Mouse (Mus musculus): ENCODE results near the gene Rem1.
"Not testable (repeated sequence)": the region's sequence is repeated elsewhere in the genome, so short reads cannot be mapped to it uniquely, and the experiment has no call there.

Rem1 gene

DNA sequence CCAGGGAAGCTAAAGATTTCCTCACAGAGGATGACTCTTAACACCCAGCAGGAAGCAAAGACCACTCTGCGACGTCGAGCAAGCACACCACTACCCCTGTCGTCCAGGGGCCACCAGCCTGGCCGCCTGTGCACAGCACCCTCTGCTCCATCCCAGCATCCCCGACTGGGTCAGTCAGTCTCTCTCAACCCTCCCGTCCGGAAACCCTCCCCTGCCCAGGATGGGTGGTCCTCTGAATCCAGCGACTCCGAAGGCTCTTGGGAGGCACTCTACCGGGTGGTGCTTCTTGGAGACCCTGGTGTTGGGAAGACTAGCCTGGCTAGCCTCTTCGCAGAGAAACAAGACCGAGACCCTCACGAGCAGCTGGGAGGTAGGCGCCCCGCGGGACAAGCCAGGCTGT, 1.3 kb downstream of the Rem1 start:
- in situ Hi-C loops (cut with MseI, MboI) = no loop called here

DNA sequence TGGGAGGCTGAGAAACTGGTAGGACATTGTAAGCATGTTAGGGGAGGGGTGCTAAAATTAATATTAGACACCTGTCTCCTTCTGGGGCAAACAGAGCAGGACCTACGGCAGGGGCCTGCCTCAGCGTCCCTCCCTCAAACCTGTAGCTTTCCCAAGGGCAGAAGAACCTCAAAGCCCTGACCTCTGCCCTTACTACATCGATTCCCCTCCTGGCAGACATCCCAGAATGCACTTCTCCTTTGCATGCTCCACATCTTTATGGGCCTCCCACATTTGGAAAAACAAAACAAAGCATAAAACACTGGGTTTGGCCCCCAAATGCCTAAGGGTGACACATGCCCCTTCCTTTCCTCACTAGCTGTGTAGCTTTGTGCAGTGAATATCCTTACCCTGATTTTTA, 2.5 kb downstream of the Rem1 start:
- in situ Hi-C loops (cut with MseI, MboI) = no loop called here

DNA sequence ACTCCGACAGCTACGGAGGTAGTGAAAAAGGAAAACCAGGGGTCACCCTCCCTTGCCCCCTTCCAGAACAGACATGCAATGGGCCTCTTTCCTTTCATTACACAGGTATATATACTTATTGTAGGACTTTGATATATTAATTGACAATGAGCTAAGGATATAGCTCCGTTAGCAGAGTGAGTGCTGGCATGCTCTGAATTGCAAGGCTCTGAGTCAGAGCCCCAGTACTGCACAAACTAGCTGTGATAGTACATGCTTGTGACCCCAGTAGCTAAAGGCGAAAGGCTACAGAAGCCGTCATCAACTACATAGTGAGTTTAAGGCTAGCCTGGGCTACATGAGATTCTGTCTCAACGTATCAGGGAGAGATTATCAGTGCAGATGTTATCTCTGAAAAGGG, 3.2 kb downstream of the Rem1 start:
- in situ Hi-C loops (cut with MseI, MboI) = no loop called here

DNA sequence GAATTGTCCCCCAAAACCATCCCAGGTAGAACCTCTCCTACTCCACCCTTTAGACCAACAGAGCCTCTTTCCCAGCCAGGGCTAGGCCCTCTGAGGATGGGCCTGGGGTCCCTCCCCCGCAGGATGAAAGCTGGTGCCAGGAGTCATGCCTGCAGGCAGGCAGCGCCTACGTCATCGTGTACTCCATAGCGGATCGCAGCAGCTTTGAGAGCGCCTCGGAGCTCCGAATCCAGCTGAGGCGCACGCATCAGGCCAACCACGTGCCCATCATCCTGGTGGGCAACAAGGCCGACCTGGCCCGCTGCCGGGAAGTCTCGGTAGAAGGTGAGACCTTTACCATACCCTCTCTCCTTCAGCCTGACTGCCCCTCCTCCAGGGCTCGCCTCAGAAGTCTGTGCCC, 6.6 kb downstream of the Rem1 start:
- in situ Hi-C loops (cut with MseI, MboI) = no loop called here

DNA sequence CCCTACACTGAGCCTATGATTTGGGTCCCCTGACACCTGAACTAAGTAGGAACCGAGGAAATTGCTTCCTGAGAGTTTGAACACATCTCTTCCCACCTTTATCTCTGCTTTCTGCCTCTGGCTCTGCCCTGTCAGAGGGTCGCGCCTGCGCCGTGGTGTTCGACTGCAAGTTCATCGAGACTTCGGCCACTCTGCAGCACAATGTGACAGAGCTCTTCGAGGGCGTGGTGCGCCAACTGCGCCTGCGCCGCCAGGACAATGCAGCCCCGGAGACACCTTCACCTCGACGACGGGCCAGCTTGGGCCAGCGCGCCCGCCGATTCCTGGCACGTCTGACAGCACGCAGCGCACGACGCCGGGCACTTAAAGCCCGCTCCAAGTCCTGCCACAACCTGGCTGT, 7.6 kb downstream of the Rem1 start:
- in situ Hi-C loops (cut with MseI, MboI) = no loop called here

DNA sequence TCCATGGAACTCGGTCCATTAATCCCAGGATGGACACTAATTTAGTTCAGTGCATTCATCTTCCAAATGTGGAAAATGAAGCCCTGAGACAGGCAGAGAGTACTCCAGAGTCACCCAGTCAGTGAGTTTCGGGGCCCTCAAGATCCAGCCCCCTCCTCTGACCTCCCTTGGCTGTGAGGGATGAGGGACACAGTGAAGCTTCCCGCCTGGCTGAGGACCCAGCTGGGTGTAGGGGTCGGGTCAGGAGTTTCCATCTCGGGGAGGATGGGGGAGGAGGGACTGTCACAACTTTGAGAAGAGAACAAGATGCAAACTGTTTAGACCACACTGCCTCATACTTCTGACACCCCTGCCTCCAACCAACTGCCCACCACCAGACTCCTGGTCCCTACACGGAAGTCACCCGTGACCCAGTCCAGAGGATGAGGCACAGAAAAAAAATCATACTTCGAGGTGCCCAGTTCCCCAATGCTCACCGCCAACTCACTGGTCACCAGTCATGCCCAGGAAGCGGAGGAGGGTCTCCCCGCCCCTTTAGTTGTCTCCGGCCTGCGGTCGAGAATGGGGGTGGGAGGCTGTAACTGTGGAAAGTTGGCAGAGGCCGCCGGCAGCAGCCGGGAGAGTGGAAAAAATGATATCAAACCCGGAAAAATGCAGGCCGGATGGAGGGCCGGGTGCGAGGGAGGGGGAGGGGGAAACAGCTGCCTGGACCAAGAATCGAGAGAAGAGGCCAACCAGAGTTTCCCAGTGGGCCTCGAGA, 9.7 kb downstream of the Rem1 start:
- in situ Hi-C loops (cut with MseI, MboI) = no loop called here

DNA sequence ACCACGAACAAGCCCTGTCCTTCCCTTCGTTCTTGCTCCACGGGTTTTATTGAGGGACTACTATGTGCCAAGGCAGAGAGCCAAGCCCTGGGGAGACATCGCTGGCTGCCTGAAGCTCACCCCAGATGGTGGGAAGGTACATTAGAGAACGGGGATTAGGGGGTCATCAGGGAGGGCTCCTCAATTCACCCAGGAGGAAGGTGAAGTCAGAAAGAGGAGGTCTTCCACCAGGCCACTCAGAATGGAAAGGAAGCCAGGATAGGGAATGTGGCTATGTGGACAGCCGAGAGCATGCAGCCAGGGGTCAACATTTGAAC, 10.2 kb downstream of the Rem1 start:
- in situ Hi-C loops (cut with MseI, MboI) = no loop called here

DNA sequence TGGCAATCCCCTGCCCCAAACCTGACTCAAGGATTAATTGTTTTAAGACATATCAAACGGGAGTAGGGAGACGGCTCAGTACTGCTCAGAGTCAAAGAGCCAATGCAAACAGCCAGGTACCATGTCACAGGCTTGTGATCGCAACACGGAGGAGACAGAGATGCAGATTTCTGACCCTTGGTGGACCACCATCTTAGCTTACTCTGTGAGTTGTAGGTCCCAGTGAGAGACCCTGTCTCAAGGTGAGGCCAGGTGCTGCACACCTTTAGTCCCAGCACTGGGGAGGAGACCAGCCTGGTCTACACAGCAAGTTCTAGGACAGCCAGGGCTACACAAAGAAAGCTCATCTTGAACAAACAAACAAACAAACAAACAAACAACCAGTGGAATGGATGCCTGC, 10.6 kb downstream of the Rem1 start:
- in situ Hi-C loops (cut with MseI, MboI) = no loop called here

DNA sequence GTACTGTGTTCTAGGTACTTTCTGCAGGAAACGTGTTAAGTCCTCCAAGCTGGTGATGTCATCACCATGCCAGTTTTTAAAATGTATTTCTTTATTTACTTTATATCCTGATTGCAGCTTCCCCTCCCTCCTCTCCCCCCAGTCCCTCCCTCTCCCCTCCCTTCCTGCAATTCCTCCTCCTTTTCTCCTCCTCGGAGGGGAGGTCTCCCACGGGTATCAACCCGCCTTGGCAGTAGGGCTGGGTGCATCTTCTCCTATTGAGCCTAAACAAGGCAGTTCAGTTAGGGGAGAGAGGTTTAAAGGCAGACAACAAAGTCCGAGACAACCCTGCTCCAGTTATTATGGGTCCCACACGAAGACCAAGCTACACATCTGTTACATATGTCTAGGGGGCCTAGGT, 12.1 kb downstream of the Rem1 start:
- in situ Hi-C loops (cut with MseI, MboI) = no loop called here

DNA sequence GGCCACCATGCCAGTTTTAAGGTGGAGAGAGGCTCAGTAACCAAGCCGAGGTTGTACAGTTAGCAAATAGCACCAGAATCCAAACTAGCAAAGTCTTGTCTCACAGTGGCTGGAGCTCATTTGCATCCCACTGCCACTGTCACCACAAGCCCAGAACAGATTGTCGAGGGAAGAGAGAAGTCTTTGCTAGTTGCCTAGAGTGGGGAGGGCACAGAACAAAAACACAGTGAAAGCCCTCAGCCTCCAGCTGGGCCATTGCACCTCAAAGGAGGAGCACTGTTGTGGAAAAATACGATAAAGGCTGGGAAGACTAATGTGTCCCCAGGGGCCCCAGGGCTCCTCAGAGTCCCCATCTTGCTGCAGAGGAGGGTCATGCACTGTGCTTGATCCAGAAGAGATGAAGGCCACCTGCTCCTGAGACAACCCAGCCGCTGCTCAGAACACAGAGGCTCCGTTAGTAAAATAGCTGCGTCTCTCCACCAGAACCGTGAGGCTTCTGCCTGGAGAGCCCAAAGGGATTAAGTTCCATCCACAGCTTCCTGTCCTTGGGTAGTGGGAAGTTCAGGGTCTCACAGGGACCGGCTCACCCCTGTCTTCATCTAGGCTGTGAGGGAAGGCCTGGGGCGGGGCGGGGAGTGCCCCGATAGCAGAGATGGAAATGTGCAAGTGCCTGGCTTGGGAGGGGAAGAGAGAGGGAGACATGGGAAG, 12.8 kb downstream of the Rem1 start:
- in situ Hi-C loops (cut with MseI, MboI) = no loop called here

DNA sequence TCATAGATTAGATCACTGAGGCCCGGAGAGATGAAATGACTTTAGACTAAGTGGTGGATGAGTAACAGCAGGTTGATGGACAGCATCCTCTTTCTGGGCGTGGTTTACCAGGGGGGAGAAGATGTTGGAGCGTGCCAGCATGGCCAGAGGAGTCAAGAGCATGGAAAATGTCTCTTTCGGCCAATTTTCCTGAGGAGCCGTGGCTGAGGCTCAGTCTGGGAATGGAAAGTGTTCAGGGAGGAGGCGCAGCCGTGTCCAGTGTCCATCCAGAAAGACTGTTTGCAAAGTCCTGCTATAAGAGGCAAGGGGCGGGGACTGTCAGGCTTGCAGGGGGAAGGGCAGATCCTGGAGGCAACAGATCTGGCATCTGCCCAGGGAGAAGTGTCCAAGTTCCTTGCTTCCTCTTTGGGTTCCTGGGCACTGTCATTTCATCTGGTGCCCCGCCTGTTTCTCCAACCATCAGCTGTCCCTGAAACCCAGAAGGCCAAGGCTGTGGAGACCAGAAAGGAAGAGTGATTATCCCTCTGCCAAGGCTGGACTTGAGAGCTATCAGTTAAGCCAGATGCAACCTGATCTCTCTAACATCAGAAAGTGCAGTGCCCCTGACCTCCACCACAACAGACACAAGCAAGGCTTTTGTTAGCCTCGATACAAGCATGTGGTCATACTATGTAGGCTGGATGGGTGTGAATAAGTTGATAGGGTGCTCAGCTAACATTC, 26.3 kb downstream of the Rem1 start:
- in situ Hi-C loops (cut with MseI, MboI) = no loop called here

DNA sequence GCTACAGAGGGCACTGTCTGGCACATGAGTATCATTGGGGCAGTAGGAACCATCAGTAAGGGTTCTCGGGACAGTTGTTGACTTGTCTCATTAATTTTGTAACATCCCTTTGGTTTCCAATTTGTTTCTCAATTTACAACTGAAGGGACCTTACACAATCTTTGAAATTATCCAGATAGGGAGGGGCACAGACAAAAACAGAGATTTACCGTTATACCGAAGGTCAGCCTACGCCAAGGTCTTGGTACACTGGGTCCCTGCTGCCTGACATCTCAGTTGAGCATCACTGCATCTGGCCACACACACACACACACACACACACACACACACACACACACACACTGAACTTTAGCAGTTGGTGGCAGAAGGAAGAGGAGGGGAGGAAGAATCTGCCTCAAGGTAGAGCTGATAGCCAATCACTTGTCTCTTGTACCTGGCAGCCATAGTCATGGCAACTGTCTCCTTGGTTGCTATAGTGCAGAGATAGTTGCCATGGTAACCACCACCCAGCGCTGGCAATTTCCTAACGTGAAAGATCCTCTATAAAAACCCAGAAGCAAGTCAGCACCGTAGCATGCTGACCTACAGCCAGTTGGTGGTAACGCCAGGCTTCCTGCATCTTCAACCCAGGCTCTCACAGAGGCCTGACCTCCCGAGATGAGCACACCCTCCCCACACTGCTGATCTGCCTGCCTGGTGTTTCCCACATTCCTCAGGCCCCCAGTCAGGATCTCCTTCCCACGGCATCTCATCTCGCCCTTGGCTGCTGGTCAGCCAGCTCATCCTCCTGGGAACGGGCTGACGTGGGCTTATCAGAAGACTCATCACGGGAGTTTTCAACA, 27.3 kb downstream of the Rem1 start:
- in situ Hi-C loops (cut with MseI, MboI) = no loop called here

DNA sequence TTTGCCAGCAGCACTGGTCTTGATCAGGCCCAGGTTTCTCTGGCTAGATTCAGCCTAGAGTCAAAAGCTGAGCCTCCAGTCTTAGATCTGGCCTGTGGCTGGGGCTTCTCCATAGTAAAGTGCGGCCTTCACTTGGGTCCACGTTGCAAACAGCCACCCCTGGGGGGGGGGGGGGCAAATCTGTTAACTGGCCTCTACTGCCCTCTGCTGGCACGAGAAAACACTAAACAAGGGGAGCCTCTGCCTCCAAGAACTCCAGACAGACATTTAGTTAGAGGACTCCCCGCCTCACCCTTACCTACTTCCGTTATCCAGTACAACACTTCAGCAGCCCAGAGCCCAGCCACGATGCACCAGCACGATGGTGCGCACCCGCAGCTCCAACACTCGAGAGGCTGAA, 30.6 kb downstream of the Rem1 start:
- in situ Hi-C loops (cut with MseI, MboI) = loop anchor here (5.0 kb wide), 1 partner anchor 40 kb away; no protein-coding TSS in a partner anchor

DNA sequence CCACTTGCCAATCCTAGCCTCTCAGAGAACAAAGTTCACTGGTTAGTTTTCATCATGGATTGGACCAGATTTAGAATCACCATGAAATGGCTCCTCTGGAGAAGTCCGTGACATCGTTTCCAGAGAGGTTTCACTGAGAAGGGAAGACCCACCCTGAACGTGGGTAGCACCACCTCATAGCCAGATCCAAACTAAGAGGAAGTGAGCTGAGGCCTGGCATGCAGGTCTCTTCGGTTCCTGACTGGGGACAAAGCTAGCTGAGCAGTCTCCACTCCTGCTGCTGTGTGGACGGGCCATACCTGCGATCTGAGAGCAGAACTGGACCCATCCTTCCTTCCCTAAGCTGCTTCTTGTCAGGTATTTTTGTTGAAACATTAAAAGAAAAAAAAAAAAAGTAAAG, 34.4 kb downstream of the Rem1 start:
- in situ Hi-C loops (cut with MseI, MboI) = no loop called here

DNA sequence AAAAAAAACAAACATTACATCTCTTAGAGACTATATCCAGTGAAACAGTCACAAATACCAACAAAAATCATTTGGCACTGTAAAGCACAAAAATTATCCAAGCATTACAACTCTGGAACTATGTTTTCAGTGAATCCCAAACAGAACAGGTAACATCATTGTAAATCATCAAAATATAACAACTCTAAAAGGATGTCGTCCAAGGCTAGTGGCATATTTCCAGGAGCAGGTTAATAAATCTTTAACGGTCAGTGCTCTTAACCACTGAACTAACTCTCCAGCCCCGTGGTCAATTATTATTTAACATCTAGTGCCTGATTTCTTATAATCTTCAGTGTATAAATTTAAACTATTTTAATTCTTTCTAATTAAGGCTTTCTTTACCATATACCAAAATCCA, 39.4 kb downstream of the Rem1 start:
- in situ Hi-C loops (cut with MseI, MboI) = not testable (repeated sequence)

DNA sequence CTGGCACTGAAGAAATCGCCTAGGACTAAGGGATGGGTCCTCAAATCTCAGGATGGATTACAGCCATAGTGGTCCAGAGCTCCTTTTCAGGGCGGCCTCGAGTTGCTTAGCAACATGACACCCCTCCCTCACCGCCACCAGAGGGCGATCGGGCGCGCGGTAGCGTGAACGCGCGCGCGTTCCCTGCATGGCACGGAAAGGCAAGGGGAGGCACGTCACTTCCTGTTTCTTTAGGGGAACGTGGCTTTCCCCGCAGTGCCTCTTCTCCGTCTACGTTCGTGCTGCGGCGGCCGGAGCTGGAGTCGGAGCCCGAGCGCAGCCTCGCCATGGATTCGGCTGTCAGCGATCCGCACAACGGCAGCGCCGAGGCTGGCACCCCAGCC, 42.5 kb downstream of the Rem1 start, which contains the start of gene H13:
TSS of gene H13 (plus strand) at position 206 of the 383 bp plus-strand sequence.
- in situ Hi-C loops (cut with MseI, MboI) = no loop called here

DNA sequence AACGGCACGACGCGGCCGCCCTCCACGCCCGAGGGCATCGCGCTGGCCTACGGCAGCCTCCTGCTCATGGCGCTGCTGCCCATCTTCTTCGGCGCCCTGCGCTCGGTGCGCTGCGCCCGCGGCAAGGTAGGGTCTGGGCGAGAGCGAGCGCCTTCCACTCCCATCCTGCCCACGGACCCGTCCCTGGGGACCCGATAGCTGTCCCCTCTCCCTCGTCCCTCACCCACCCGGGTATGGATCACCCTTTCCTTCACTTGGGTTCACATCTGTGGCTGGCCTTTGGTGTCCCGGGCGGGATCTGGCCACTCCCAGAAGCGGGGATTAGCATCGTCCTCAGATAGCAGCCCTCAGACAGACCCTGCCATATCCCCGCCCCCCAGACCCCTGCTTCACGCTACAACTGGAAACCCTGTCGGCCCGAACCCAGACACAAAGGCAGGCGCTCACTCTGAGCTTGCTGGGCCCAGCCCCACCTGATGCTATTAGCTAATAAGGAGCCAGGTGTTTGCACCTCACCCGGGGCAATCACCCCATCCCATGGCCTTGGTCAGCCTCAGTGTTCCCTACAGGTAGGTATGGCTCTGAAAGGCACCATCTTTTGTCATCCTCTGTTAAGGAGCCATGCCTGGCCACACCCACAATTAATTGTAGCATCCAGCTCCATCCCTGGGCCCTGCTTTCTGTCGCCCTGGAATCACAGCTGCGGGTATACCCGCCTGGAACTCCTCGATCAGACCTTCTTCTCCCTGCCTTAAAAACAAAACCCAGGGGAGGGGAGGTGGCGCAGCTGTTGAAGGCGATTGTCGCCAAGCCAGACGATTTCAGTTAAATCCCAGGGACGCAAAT, 43.1 kb downstream of the Rem1 start:
- in situ Hi-C loops (cut with MseI, MboI) = no loop called here

DNA sequence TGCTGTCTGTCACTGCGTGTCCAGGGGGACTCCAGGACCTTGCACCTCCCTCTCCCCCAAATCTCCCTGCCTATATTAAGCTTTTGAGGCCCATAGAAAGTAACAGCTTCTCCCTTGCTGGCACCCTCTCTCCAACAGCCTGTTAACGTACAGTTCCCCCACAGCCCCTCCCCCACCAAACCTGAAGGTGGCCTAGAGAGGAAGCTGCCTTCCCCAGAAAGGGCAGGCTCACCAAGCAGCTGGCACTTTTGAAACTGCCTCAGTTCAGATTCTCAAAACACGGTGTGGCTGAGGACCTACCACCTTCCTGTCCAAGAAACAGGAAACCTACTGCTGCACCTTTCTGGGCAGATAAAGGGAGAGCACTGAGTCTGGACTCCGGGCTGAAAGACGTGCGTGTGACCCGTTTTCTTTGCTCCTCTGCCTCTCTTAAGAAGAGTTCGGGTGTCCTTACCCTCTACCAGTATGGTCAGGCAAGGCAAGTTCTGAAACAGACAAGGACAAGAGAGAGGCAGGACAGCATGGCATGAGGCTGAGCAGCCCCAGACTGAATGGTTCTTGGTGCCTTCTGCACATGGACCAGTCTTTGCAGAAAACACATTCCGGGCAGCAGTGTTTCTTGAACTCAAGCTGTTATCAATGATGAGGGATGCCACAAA, 44.4 kb downstream of the Rem1 start:
- in situ Hi-C loops (cut with MseI, MboI) = no loop called here

DNA sequence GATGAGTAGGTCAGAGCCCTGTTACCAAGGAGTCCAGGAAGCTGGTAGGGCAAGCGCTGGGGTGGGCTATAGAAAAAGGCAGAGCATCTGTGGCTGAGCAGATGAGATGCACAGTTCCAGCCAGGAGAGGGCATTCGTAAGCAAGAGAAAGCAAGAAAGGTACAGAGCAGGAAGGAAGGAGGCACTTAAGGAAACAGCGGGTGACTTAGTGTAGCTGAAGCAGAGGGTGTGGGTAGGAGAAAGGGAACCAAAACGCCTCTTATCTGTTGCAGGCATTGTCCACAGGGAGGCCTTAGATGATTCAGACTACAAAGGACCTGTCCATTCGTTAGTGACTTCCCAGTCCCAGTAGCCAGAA, 44.9 kb downstream of the Rem1 start:
- in situ Hi-C loops (cut with MseI, MboI) = no loop called here

DNA sequence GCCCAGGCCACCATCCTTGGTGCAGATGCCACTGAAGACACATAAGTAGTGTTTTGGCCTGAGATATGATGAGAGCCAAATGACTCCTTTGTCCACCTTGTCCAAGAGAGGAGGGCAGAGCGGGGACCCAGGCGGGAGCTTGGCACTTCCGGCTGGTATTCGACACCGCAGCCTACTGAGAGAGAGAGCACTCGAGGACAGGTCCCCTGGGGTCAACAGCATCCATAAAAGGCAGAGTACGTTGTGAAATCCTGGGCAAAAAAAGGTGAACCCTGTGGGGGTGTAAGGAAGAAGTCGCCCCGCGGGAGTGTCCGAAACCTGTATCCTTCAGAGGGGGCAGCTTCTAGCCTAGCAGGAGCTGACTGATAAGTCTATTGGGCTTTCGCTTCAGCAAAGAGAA, 45.4 kb downstream of the Rem1 start:
- in situ Hi-C loops (cut with MseI, MboI) = no loop called here

DNA sequence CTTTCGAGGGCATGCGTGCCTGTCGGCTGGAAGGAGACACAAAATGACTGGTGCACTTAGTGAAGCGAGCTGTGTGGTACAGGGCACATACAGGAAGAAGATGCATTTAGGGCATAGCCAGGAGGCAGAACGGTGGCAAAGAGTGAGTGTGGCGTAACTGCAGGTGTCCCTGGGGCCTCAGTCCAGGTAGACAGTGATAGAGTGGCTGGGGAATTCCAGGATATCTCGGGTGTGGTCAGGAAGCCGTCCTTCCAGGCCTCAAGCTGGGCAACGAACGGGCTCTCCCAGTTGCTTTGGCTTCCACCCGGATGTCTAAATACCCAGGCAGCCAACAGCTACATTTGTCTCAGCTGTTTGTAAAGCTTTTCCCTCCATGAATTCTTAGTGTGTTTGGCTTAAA, 47.4 kb downstream of the Rem1 start:
- in situ Hi-C loops (cut with MseI, MboI) = no loop called here
